Mouse (Mus musculus): ENCODE data around the gene Wwc2.

Gene Wwc2

GRCm38 (mm10) chr8:47990911-47991820, at the start of gene Wwc2:
TSS of gene Wwc2 (minus strand) at chr8:47990924.
- DNase-seq (ENCODE audit: low read depth, low spot score), result peak; percentile 71

- DNase-seq (ENCODE audit: low read depth, low spot score), result no peak
These were observed 47.7 kb upstream of the Wwc2 start for GRCm38 (mm10) chr8:48038261-48038934.

- DNase-seq (ENCODE audit: low read depth, low spot score), result no peak
These were observed 41.3 kb upstream of the Wwc2 start for GRCm38 (mm10) chr8:48032046-48032445.

- DNase-seq (ENCODE audit: low read depth, low spot score), result no peak
These were observed 39.9 kb upstream of the Wwc2 start for GRCm38 (mm10) chr8:48030667-48031066.

GRCm38 (mm10) chr8:48026796-48027195, 36.1 kb upstream of the Wwc2 start:
- DNase-seq (ENCODE audit: low read depth, low spot score), result no peak

GRCm38 (mm10) chr8:48023206-48023605, 32.5 kb upstream of the Wwc2 start:
- DNase-seq (ENCODE audit: low read depth, low spot score), result peak; percentile 78

- no peak for DNase-seq (ENCODE audit: low read depth, low spot score)
These were observed 29.0 kb upstream of the Wwc2 start for GRCm38 (mm10) chr8:48019737-48020136.

- peak; percentile 91 for DNase-seq (ENCODE audit: low read depth, low spot score)
These were observed 25.8 kb upstream of the Wwc2 start for GRCm38 (mm10) chr8:48016538-48016937.

GRCm38 (mm10) chr8:48014386-48014785, 23.7 kb upstream of the Wwc2 start:
- DNase-seq (ENCODE audit: low read depth, low spot score), result peak; percentile 64

GRCm38 (mm10) chr8:48013281-48013680, 22.6 kb upstream of the Wwc2 start:
- DNase-seq (ENCODE audit: low read depth, low spot score), result no peak

- no peak for DNase-seq (ENCODE audit: low read depth, low spot score)
These were observed 21.1 kb upstream of the Wwc2 start for GRCm38 (mm10) chr8:48011871-48012270.

- peak; percentile 71 for DNase-seq (ENCODE audit: low read depth, low spot score)
These were observed 20.3 kb upstream of the Wwc2 start for GRCm38 (mm10) chr8:48010977-48011376.

GRCm38 (mm10) chr8:48009399-48009798, 18.7 kb upstream of the Wwc2 start:
- DNase-seq (ENCODE audit: low read depth, low spot score), result no peak

- peak; percentile 87 for DNase-seq (ENCODE audit: low read depth, low spot score)
These were observed 18.2 kb upstream of the Wwc2 start for GRCm38 (mm10) chr8:48008936-48009335.

- no peak for DNase-seq (ENCODE audit: low read depth, low spot score)
These were observed 16.1 kb upstream of the Wwc2 start for GRCm38 (mm10) chr8:48006869-48007268.

GRCm38 (mm10) chr8:48002551-48002950, 11.8 kb upstream of the Wwc2 start:
- peak; percentile 60 for DNase-seq (ENCODE audit: low read depth, low spot score)

GRCm38 (mm10) chr8:48001395-48001794, 10.7 kb upstream of the Wwc2 start:
- no peak for DNase-seq (ENCODE audit: low read depth, low spot score)

- peak; percentile 79 for DNase-seq (ENCODE audit: low read depth, low spot score)
These were observed 6.0 kb upstream of the Wwc2 start for GRCm38 (mm10) chr8:47996712-47997111.

GRCm38 (mm10) chr8:47996126-47996525, 5.4 kb upstream of the Wwc2 start:
- peak; percentile 87 for DNase-seq (ENCODE audit: low read depth, low spot score)

GRCm38 (mm10) chr8:47995391-47995790, 4.7 kb upstream of the Wwc2 start:
- DNase-seq (ENCODE audit: low read depth, low spot score), result no peak

GRCm38 (mm10) chr8:47994618-47995274, 4.0 kb upstream of the Wwc2 start:
- DNase-seq (ENCODE audit: low read depth, low spot score), result peak; percentile 69

- peak; percentile 97 for DNase-seq (ENCODE audit: low read depth, low spot score)
These were observed 345 bp downstream of the Wwc2 start for GRCm38 (mm10) chr8:47990386-47990772.

Data from ES-CJ7 (cell line).